Mouse (Mus musculus) myocyte (in vitro differentiated cells): ENCODE data around the gene Ccdc91. TPM values are rescaled to one million over a fixed set of nuclear protein-coding genes. Genes with fewer than 3 reads are reported as not detected.

Experiments used
- H3K27me3 ChIP-seq: one replicate; pipeline ENCODE4 v1.6.1; 2011; ENCODE audit not compliant: control insufficient read depth, insufficient read depth, insufficient read length
- H3K36me3 ChIP-seq: one replicate; pipeline ENCODE4 v1.6.1; 2011; ENCODE audit not compliant: control insufficient read depth, insufficient read depth
- H3K4me2 ChIP-seq: one replicate; pipeline ENCODE4 v1.6.1; 2011; ENCODE audit warnings: low read depth, control low read depth
- H3K4me3 ChIP-seq: one replicate; pipeline ENCODE4 v1.5.1; 2011; ENCODE audit warnings: mild to moderate bottlenecking, control low read depth, moderate library complexity
- H3K79me2 ChIP-seq: one replicate; pipeline ENCODE4 v1.6.1; 2011; ENCODE audit not compliant: control insufficient read depth, insufficient read depth
- H3ac ChIP-seq: one replicate; pipeline ENCODE4 v1.6.1; 2011; ENCODE audit not compliant: control insufficient read depth, insufficient read length
- CEBPB ChIP-seq: IDR thresholded peaks from 2 replicates; pipeline ENCODE4 v1.6.1; 2011; ENCODE audit warnings: mild to moderate bottlenecking, moderate library complexity; ENCODE audit not compliant: poor library complexity, insufficient read depth, severe bottlenecking
- E2F4 ChIP-seq: IDR thresholded peaks from one replicate; pipeline ENCODE4 v1.6.1; 2011; ENCODE audit warnings: mild to moderate bottlenecking, control low read depth, moderate library complexity; ENCODE audit not compliant: insufficient read depth
- MAX ChIP-seq: IDR thresholded peaks from one replicate; pipeline ENCODE4 v1.6.1; 2011; ENCODE audit warnings: low read depth, mild to moderate bottlenecking, control low read depth
- MYOD1 ChIP-seq, 3 experiments: IDR thresholded peaks; one replicate each; pipeline ENCODE4 v1.6.1; 2011; ENCODE audit warnings: control low read depth in 2 of 3, low read depth in 2 of 3, mild to moderate bottlenecking in 2 of 3, moderate library complexity in 1 of 3; ENCODE audit not compliant: insufficient read length in 2 of 3, control insufficient read depth in 1 of 3
- MYOG ChIP-seq, 3 experiments: IDR thresholded peaks; one replicate each; pipeline ENCODE4 v1.6.1; 2011; ENCODE audit warnings: control low read depth in 2 of 3, low read depth in 2 of 3, mild to moderate bottlenecking in 2 of 3; ENCODE audit not compliant: insufficient read length in 2 of 3, control insufficient read depth in 1 of 3, insufficient read depth in 1 of 3
- POLR2A ChIP-seq: IDR thresholded peaks from one replicate; pipeline ENCODE4 v1.6.1; 2011; ENCODE audit warnings: low read depth, mild to moderate bottlenecking, control low read depth, moderate library complexity; ENCODE audit not compliant: insufficient read length
- POLR2AphosphoS2 ChIP-seq: IDR thresholded peaks from one replicate; pipeline ENCODE4 v1.6.1; 2011; ENCODE audit warnings: low read depth, control low read depth; ENCODE audit not compliant: insufficient read length
- REST ChIP-seq: IDR thresholded peaks from one replicate; pipeline ENCODE4 v1.6.1; 2011; ENCODE audit warnings: mild to moderate bottlenecking, control low read depth, moderate library complexity; ENCODE audit not compliant: insufficient read depth, insufficient read length
- SRF ChIP-seq: IDR thresholded peaks from one replicate; pipeline ENCODE4 v1.6.1; 2011; ENCODE audit warnings: low read depth; ENCODE audit not compliant: control insufficient read depth, insufficient read length
- TCF12 ChIP-seq: IDR thresholded peaks from one replicate; pipeline ENCODE4 v1.6.1; 2011; ENCODE audit warnings: mild to moderate bottlenecking, control low read depth; ENCODE audit not compliant: poor library complexity, insufficient read depth, severe bottlenecking
- TCF3 ChIP-seq: IDR thresholded peaks from one replicate; pipeline ENCODE4 v1.6.1; 2011; ENCODE audit warnings: low read depth, control low read depth; ENCODE audit not compliant: insufficient read length
- USF1 ChIP-seq: IDR thresholded peaks from one replicate; pipeline ENCODE4 v1.6.1; 2011; ENCODE audit warnings: low read depth, mild to moderate bottlenecking, control low read depth, moderate library complexity
- polyA plus RNA-seq: library from polyadenylated mRNA; unstranded; fragments of >200 nt; fragmentation: generic; extraction: Trizol; gene quantifications from one replicate; pipeline ENCODE4 v1.2.1, GENCODE M21; 2012; ENCODE audit warnings: missing spikeins

Gene Ccdc91
- polyA plus RNA-seq, 1 experiment = 37.9 TPM

DNA sequence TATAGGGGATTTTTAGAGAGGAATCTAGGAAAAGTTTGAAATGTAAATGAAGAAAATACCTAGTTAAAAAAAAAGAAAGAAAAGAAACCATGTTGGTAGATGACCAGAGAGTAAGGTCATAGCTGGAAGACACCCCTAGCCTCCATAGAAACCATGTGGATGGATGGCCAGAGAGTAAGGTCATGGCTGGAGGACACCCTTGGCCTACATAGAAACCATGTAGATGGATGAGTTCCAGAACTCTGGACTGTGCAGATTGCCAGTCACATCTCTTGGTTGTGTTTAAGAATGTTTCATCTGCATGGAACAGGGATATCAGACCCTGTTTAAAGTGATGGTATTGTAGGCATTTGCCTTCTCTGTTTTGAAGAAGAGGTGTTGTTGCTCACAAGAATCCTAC is 49.6 kb downstream of the Ccdc91 start:
- no peaks in the 10 kb centered on the region for H3K27me3 ChIP-seq
- no peak overlapping the region for H3K4me2 ChIP-seq
- H3K4me3 ChIP-seq = no peak overlapping the region
- TF ChIP-seq SRF (no peak), POLR2A (no peak), MYOG (IDR thresholded peaks at IDR 0.05; ENCODE audit: control insufficient read depth in 1 of 3, insufficient read depth in 1 of 3, insufficient read length in 2 of 3, low read depth in 2 of 3) (no peak), USF1 (no peak), MAX (no peak), TCF12 (no peak), REST (no peak), TCF3 (no peak), E2F4 (no peak), CEBPB (no peak), POLR2AphosphoS2 (no peak), MYOD1 (IDR thresholded peaks at IDR 0.05; ENCODE audit: control insufficient read depth in 1 of 3, insufficient read length in 2 of 3, low read depth in 2 of 3) (no peak)
- H3K79me2 ChIP-seq = no peaks in the 10 kb centered on the region
- H3K36me3 ChIP-seq = no peaks in the 10 kb centered on the region
- no peak overlapping the region for H3ac ChIP-seq

DNA sequence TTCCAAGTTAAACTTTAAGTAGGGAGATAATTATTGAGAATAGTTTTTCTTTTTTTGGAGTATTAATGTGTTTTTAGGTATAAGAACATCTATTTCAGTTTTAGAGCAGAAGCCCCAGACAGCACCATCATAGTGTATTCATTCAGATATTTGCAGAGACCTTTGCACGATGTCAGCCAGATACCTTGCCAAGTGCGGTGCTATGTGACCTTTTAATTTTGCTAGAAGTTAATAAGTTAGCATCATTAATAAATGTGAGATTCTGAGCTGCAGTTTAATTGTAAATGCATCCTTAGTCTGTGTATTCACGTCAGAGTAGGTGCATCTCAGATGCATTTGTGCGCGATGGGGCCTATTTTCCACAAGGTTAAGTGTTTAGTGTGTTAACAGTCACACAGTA is 59.3 kb downstream of the Ccdc91 start:
- H3K27me3 ChIP-seq = no peaks in the 10 kb centered on the region
- no peak for TF ChIP-seq MYOD1 (IDR thresholded peaks at IDR 0.05; ENCODE audit: control insufficient read depth in 1 of 3, insufficient read length in 2 of 3, low read depth in 2 of 3)
- no peak for TF ChIP-seq POLR2A
- no peak for TF ChIP-seq MYOG (IDR thresholded peaks at IDR 0.05; ENCODE audit: control insufficient read depth in 1 of 3, insufficient read depth in 1 of 3, insufficient read length in 2 of 3, low read depth in 2 of 3)
- no peak for TF ChIP-seq TCF12
- TF ChIP-seq E2F4 = no peak
- no peak for TF ChIP-seq POLR2AphosphoS2
- no peak for TF ChIP-seq REST
- TF ChIP-seq TCF3 = no peak
- no peak for TF ChIP-seq SRF
- no peak for TF ChIP-seq CEBPB
- no peak for TF ChIP-seq USF1
- TF ChIP-seq MAX = no peak
- no peaks in the 10 kb centered on the region for H3K79me2 ChIP-seq
- H3K4me3 ChIP-seq = no peak overlapping the region
- no peak overlapping the region for H3K4me2 ChIP-seq
- no peak overlapping the region for H3ac ChIP-seq
- peaks cover 10% of the 10 kb centered on the region for H3K36me3 ChIP-seq

DNA sequence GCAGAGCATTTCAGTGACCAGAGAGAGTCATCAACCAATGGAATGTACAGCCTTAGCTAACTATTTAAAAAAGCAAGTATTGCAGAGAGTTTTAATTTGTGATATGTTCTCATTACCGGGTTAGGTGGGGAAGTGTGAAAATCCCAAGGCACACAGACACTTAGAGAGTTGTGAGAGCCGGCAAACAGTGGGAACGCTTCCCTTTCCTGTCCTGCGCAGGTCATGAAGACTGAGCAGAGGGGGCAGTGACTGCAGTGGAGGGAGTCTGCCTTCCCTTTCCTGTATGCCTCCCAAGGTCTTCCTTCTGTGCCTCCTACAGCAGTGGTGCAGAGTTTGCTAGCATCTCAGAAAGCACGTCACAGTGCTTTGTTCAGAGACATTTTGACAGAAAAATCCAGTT is 62.6 kb downstream of the Ccdc91 start:
- Histone ChIP-seq H3K36me3 (peaks cover 10% of the 10 kb centered on the region), H3K27me3 (no peaks in the 10 kb centered on the region), H3K4me3 (no peak overlapping the region), H3K4me2 (no peak overlapping the region), H3K79me2 (no peaks in the 10 kb centered on the region), H3ac (no peak overlapping the region)
- TF ChIP-seq POLR2A = no peak
- no peak for TF ChIP-seq REST
- no peak for TF ChIP-seq MYOG (IDR thresholded peaks at IDR 0.05; ENCODE audit: control insufficient read depth in 1 of 3, insufficient read depth in 1 of 3, insufficient read length in 2 of 3, low read depth in 2 of 3)
- no peak for TF ChIP-seq MYOD1 (IDR thresholded peaks at IDR 0.05; ENCODE audit: control insufficient read depth in 1 of 3, insufficient read length in 2 of 3, low read depth in 2 of 3)
- no peak for TF ChIP-seq TCF3
- no peak for TF ChIP-seq MAX
- no peak for TF ChIP-seq POLR2AphosphoS2
- no peak for TF ChIP-seq E2F4
- TF ChIP-seq TCF12 = no peak
- TF ChIP-seq SRF = no peak
- TF ChIP-seq CEBPB = no peak
- TF ChIP-seq USF1 = no peak

DNA sequence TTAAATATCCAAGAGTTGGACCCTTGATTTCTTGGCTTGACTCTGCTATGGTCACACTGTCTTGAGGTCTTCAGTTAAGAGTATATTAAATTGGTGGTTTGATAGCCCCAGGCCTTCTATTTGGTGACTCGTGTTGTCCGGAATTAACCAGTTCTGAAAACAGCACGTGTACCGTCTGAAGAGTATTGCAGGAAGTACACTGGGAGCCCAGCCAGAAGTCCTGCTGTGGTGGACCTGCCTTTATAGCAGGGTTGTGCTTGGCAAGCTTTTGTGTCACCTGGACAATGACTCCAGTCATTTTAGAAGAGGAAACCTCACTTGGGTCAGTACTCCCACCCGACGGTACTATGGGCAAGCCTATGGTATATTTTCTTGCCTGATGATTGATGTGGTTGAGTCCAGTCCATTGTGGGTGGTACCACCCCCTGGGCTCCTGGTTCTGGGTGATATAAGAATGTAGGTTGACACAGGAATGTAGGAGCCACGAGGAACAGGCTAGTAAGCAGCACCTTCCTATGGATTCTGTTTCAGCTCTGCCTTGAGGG is 63.5 kb downstream of the Ccdc91 start:
- no peaks in the 10 kb centered on the region for H3K79me2 ChIP-seq
- H3K27me3 ChIP-seq = no peaks in the 10 kb centered on the region
- TF ChIP-seq SRF (no peak), MYOG (IDR thresholded peaks at IDR 0.05; ENCODE audit: control insufficient read depth in 1 of 3, insufficient read depth in 1 of 3, insufficient read length in 2 of 3, low read depth in 2 of 3) (no peak), TCF3 (no peak), POLR2A (no peak), MYOD1 (IDR thresholded peaks at IDR 0.05; ENCODE audit: control insufficient read depth in 1 of 3, insufficient read length in 2 of 3, low read depth in 2 of 3) (no peak), CEBPB (no peak), REST (no peak), E2F4 (no peak), TCF12 (no peak), USF1 (no peak)
- no peak overlapping the region for H3K4me2 ChIP-seq
- H3K36me3 ChIP-seq = peaks cover 14% of the 10 kb centered on the region
- no peak overlapping the region for H3ac ChIP-seq
- no peak overlapping the region for H3K4me3 ChIP-seq
